Mouse (Mus musculus) ES-E14 (cell line): ENCODE measurements at regions not wholly inside any gene's neighbourhood (a gene's known extent, or its start where the extent isn't known, plus 50 kb on each side); places are given as distances from the start of the nearest gene placed in this dataset.
A peak's percentile ranks its signal among the peaks of the same experiment; 100 is the strongest.

Experiments used
- DNase-seq: peaks from one replicate; pipeline ENCODE4 v3.0.0-alpha.2; 2013; ENCODE audit warnings: low read depth, low spot score
- H3K27ac ChIP-seq: 2 replicates; pipeline ENCODE4 v1.5.1; 2012; ENCODE audit warnings: low read depth, mild to moderate bottlenecking, low read length, moderate library complexity, mixed read lengths; ENCODE audit not compliant: poor library complexity, insufficient read depth, severe bottlenecking
- H3K36me3 ChIP-seq: 2 replicates; pipeline ENCODE4 v1.6.1; 2012; ENCODE audit warnings: mild to moderate bottlenecking, low read length, moderate library complexity, mixed read lengths; ENCODE audit not compliant: control insufficient read depth, poor library complexity, insufficient read depth, severe bottlenecking
- H3K4me1 ChIP-seq, 2 experiments: fragments of 150-350 bp in 1 of 2; sonication (generic) in 1 of 2; 2 replicates each; pipeline ENCODE4 v1.6.1; 2012; ENCODE audit warnings: low read length in 2 of 2, mild to moderate bottlenecking in 1 of 2, mixed read lengths in 1 of 2; ENCODE audit not compliant: control insufficient read depth in 2 of 2, insufficient read depth in 2 of 2, poor library complexity in 1 of 2
- H3K4me3 ChIP-seq, 2 experiments: fragments of 150-350 bp in 1 of 2; sonication (generic) in 1 of 2; 2 replicates each; pipeline ENCODE4 v1.5.1; 2012; ENCODE audit warnings: low read length in 2 of 2, low read depth in 1 of 2, mild to moderate bottlenecking in 1 of 2, mixed read lengths in 1 of 2; ENCODE audit not compliant: insufficient read depth in 1 of 2, poor library complexity in 1 of 2, severe bottlenecking in 1 of 2
- H3K9ac ChIP-seq: 2 replicates; pipeline ENCODE4 v1.6.1; 2012; ENCODE audit warnings: low read depth, mild to moderate bottlenecking, low read length, mixed read lengths; ENCODE audit not compliant: poor library complexity, insufficient read depth, severe bottlenecking
- H3K9me3 ChIP-seq: fragments of 150-350 bp; sonication (generic); 2 replicates; pipeline ENCODE4 v1.6.1; 2012; ENCODE audit warnings: low read depth, mild to moderate bottlenecking, low read length; ENCODE audit not compliant: control insufficient read depth, insufficient read depth
- CHD2 ChIP-seq: IDR thresholded peaks from 2 replicates; pipeline ENCODE4 v1.6.1; 2014; ENCODE audit warnings: mild to moderate bottlenecking, low read depth, low read length, inconsistent platforms
- HCFC1 ChIP-seq: IDR thresholded peaks from 2 replicates; pipeline ENCODE4 v1.6.1; 2012; ENCODE audit warnings: low read length, inconsistent platforms, borderline replicate concordance; ENCODE audit not compliant: insufficient read depth
- MAFK ChIP-seq: IDR thresholded peaks from 2 replicates; pipeline ENCODE4 v1.6.1; 2014; ENCODE audit warnings: mild to moderate bottlenecking, low read depth, low read length, inconsistent platforms; ENCODE audit not compliant: insufficient read depth
- ZC3H11A ChIP-seq: IDR thresholded peaks from 2 replicates; pipeline ENCODE4 v1.6.1; 2012; ENCODE audit warnings: low read depth, mild to moderate bottlenecking, inconsistent platforms, low read length, borderline replicate concordance
- ZNF384 ChIP-seq: IDR thresholded peaks from 2 replicates; pipeline ENCODE4 v1.6.1; 2012; ENCODE audit warnings: low read depth, low read length, inconsistent platforms
- in situ Hi-C, 2 experiments: fragments of 600-800 bp; cut with MboI; formaldehyde crosslinking; loops; one replicate each; pipeline ENCODE4 v1.15.1; 2025; ENCODE audit warnings: low sequenced_read_pairs in 2 of 2, inconsistent platforms in 1 of 2; ENCODE audit not compliant: unreplicated experiment in 2 of 2

DNA sequence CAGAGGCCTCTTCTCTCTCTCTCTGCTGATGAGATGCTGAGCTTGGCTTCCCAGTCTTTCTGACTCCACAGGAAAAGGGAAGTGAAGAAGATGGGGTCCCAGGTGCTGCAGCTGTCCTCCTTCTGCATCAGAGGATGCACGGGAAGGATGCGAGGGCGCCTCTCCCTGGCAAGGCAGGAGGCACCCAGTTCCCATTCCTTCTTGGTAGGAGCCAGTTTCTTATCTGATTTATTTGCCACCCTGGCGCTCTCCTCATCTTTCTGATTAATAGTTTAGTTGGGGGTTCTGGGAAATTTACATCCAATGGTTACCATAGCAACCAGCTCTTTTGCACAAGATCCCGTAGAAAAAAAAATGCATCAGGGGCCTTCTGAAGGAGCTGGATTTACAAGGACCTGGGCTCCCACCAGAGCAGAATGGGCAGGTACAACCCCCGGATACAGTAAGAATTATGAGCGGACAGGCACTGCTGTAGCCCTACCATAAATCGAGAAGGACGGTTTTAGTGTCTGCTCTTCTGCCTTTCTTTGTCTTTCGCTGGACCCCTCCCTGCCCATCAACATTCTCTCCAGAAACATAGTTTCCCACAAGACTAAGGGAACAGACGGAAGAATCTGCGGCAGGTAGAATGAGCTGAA is 107.2 kb upstream of the Shb start:
- Histone ChIP-seq H3K4me1 (peaks cover 0 to 4% of the 10 kb centered on the region in 2 experiments; a peak in 1 of 4 replicates), H3K9me3 (no peaks in the 10 kb centered on the region), H3K4me3 (no peak overlapping the region), H3K27ac (no peak overlapping the region), H3K9ac (no peak overlapping the region), H3K36me3 (no peaks in the 10 kb centered on the region)
- DNase-seq: no peak
- in situ Hi-C loops: no loop called here
- no peak for TF ChIP-seq MAFK

DNA sequence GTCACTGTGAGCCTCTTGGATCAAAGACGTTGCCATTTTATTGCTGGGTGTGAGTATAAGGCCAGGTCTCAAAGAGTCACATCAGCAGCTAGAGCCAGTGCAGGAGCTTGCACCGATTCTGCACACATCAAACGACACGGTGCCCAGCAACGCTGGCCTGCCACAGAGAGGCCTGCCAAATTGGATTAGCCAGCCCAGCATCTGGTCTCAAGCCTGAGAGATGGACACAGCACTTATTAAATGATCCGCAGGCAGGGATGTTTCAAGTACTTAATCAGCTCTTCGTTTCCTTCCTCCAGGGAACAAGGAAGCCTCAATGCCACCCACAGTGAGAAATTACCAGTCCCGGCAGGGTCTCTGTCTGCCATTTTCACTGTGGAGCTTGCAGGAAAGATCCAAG is 106.1 kb upstream of the Shb start:
- Histone ChIP-seq H3K4me1 (no peaks in the 10 kb centered on the region), H3K36me3 (no peaks in the 10 kb centered on the region), H3K4me3 (no peak overlapping the region), H3K9me3 (no peaks in the 10 kb centered on the region), H3K9ac (no peak overlapping the region), H3K27ac (no peak overlapping the region)
- no peak for DNase-seq
- no peak for TF ChIP-seq ZC3H11A
- TF ChIP-seq CHD2: no peak
- no peak for TF ChIP-seq MAFK
- TF ChIP-seq HCFC1: no peak
- in situ Hi-C loops: no loop called here

DNA sequence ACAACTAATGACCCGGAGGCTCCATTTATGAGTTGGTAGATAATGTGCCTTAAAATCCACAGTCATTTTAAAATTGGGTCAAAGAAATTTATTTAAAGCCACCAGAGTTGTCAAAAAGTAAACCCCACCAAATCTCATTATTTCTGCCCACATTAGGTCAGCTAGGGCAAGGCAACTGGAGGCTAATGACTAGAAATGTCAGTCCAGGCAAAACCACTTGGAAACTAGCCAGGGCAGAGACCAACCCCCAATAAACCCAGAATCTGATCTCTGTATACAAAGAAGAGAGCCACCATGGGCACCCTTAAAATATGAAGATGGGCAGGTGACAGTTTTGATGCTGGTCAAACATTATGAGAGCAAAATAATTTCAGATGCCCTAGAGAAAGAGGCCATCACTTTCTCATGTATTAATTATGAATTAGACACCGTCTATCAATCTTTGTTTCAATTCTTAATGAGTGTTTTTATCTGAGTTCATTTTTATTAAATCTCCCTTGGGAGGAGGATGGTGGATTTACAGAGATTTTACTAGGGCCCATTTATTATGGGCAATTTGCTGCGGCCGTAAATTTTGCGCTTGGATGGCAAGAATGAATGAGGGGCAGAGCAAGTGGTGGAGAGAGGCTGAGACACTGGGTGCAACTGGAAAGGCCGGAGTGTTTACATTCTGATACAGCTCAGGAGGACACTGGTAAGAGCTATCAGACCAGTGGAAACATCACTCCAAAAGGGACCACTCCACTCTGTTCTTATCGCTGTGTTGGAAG is 99.2 kb upstream of the Shb start:
- Histone ChIP-seq H3K4me1 (no peaks in the 10 kb centered on the region), H3K4me3 (no peak overlapping the region), H3K9ac (no peak overlapping the region), H3K27ac (no peak overlapping the region), H3K9me3 (no peaks in the 10 kb centered on the region), H3K36me3 (no peaks in the 10 kb centered on the region)
- no peak for TF ChIP-seq MAFK
- TF ChIP-seq HCFC1: no peak
- no peak for TF ChIP-seq ZNF384
- TF ChIP-seq ZC3H11A: no peak
- no peak for DNase-seq
- in situ Hi-C loops: no loop called here

DNA sequence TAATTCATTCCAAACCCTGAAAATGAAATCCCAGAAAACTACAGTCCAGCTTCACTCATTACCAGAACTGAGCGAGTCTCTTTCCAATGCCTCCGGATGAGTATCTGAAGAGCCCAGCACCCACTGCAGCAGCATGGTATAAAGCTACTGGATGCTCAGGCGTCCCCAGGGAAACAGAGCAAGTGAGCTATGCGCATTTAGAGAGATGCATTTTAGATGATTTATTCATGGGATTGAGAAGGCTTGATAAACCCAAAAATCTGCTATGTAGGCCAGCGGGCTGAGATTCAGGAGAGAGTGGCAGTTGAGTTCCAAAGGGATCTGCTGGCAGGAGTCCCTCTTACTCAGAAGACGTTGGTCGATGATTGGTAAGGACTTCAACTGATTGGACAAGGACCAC is 93.4 kb upstream of the Shb start:
- no peak for TF ChIP-seq CHD2
- no peak for TF ChIP-seq MAFK
- TF ChIP-seq ZC3H11A: no peak
- no peak for TF ChIP-seq ZNF384
- TF ChIP-seq HCFC1: no peak
- no peak overlapping the region for H3K4me3 ChIP-seq
- H3K9me3 ChIP-seq: no peaks in the 10 kb centered on the region
- peaks cover 0 to 3% of the 10 kb centered on the region in 2 experiments; a peak in 1 of 4 replicates for H3K4me1 ChIP-seq
- H3K36me3 ChIP-seq: no peaks in the 10 kb centered on the region
- in situ Hi-C loops: no loop called here
- no peak for DNase-seq
- H3K9ac ChIP-seq: no peak overlapping the region
- no peak overlapping the region for H3K27ac ChIP-seq

DNA sequence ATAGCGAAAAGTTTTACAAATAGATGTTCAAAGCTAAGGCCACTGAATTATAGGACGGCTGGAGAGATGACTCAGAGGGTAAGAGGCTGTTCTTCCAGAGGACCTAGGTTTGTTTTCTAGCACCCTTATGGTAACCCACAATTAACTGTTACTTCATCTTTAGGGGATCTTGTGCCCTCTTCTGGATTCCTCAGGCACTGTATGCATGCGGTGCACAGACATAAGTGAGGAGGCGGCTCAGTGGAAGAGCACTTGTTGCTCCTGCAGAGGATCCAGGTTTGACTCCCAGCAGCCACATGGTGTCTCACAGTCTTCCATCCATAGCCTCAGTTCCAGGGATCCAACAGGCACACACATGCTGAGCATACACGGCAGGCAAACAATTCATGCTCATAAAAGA is 89.7 kb upstream of the Shb start:
- peaks cover 0 to 3% of the 10 kb centered on the region in 2 experiments; a peak in 1 of 4 replicates for H3K4me1 ChIP-seq
- H3K27ac ChIP-seq: no peak overlapping the region
- no peaks in the 10 kb centered on the region for H3K36me3 ChIP-seq
- no peak overlapping the region for H3K9ac ChIP-seq
- DNase-seq: peak; percentile 38
- in situ Hi-C loops: no loop called here
- no peaks in the 10 kb centered on the region for H3K9me3 ChIP-seq
- no peak overlapping the region for H3K4me3 ChIP-seq
- TF ChIP-seq MAFK (no peak), ZC3H11A (peak; percentile 80; the same call in 1 of the 2 replicates)
